Mouse (Mus musculus) R1 (cell line): Measurements from ENCODE around the gene Med13l.
A peak's percentile ranks its signal among the peaks of the same experiment; 100 is the strongest.

ENCODE experiments used
- DNase-seq: peaks from one replicate; pipeline ENCODE4 v3.0.0-alpha.2; 2018; ENCODE audit warnings: low read depth, low spot score

Gene Med13l

GRCm38 (mm10) chr5:118691025-118691709, 130.7 kb downstream of the Med13l start:
- peak; percentile 53 for DNase-seq

GRCm38 (mm10) chr5:118691710-118692040, 131.2 kb downstream of the Med13l start:
- no peak for DNase-seq

GRCm38 (mm10) chr5:118693996-118694395, 133.5 kb downstream of the Med13l start:
- DNase-seq, result no peak

DNA sequence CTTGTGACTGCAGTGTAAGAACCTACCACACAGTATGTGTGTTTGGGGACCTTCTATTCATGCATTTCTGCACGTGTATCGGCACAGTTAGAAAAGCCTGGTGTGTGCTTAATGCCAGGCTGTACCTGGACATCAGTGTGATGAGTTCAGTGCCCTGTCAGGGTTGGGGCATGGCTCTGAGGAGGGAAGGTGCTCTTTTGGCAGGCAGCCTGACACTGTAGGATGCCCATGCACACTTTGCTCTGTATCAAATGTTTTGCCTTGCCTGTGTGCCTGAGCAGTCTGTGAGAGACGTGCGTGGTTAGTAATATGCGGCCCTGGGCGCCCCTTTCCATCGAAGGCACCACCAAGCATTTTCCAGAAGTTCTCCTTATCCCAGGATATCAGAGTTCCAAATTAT, 136.6 kb downstream of the Med13l start:
- DNase-seq, result no peak

GRCm38 (mm10) chr5:118700978-118701377, 140.5 kb downstream of the Med13l start:
- no peak for DNase-seq

DNA sequence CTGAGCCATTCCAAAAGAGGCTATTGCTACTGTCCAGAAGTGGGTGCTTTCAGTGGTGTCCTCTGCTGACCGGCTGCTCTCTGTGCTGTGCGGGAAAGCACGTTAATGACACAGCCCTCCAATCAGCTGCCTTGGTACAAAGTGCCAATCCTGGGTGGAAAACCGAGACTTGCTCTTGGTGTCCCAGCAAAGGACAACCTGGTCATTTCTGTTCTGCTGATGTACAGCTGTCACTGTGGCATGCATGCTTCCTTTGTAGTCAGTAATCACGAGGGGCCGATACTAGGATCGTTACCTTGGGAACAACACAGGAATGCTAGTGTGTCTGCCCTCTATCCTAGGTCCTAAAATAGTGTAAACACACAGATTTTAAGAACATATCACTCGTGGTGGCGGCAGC, 142.2 kb downstream of the Med13l start:
- no peak for DNase-seq

DNA sequence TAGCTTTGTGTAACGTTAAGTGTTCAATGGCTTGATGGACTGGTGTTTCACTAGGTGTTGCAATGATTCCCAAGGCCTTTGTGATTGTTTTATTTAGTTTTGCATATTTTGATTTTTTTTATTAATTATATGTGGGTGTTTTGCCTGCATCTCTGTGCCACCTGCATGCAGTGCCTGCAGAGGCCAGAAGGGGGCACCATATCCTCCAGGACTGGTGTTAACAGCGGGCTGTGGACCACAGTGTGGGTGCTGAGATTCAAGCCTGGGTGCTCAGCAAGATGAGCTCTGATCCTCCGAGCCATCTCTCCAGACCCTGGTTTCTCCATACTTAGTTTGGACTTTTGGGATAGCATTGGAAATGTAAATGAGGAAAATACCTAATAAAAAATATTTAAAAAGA, 143.7 kb downstream of the Med13l start:
- peak; percentile 60 for DNase-seq

DNA sequence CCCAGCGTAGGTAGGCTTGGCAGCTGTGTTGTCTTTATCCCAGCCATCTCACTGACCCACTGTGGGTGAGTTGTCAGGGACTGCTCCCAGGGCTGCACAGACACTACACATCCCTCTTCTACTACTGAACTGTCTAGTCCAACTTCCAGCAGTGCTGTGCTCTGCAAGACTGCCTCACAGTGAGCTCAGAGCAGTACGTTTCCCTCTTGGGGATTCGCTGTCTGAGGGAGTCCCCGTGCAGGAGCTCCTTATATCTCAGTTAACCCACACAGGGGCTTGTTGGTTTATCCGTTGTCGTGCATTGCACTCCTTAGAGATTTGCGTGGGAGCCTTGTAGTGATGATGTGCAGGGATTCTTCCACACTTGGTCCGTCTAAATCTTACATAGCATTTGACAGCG, 144.5 kb downstream of the Med13l start:
- no peak for DNase-seq

GRCm38 (mm10) chr5:118706009-118706408, 145.5 kb downstream of the Med13l start:
- no peak for DNase-seq

DNA sequence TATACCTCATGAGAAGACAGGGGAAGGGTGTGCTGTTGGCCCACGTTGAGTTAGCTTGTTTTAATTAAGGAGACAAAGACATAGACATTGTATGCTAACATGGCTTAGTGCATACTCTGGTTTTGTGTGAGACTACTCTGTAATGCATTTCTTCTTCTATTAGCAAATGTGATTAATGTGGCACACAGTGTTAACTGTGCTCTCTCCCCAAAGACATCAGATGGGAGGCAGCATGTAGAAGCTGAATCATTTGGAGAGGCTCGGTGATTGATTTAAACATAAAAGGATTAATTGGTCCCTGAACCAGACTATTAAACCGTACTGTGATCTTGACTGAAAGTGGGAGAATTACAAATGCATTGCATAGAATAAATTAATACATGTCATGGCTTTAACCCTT, 145.9 kb downstream of the Med13l start:
- no peak for DNase-seq

DNA sequence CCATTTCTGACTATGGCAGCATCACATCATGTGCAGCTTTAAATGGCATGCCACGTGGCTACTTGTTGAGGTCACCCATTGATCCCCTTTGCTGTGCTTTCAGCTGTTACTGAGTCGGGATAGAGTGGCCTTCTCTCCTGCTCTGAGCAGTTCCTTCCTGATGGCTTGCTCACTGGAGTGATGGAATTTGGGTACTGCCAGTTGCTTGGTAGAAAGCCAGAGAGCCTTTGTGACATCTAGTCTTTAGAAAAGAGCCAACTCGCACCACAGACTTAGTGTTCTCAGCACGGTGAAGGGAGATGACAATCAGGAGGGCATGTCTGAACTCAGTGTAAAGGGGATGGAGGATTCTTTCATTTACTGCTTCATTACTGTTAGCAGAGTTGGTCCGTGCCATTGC, 147.0 kb downstream of the Med13l start:
- DNase-seq, result no peak

DNA sequence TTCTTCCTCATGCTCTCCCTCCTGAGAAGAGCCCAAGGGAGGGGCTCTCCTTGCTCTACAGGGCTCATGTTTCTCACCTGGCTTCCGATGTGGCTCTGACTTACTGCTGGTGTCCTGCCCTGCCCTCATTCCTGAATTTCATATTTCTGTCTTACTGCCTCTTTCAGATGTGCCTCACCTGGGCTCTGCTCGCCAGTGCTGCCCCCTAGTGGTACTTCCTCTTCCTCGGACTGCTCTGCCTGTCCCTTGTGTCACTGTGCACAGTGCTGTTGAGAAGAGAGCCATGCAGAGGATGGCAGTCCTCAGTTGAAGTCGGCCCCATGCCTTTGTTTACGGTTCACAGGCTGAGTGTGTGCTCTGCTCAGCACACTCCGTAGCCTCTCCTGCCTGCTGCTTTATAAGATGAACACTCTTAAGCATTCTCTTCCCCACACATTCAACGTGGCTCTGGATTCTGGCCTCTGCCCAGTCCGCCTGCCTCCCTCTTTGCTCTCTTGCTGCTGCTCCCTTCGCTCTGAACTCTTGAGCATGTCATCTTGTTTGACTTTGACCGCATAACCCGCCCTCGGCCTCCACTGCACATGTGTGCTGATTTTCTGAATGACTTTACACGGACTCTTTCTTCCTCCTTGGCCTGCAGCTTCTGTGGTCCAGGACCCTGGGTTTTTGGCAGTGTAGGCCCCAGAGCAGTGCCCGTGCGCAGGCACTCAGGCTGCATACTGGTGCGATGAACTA, 147.9 kb downstream of the Med13l start:
- peak; percentile 81 for DNase-seq

DNA sequence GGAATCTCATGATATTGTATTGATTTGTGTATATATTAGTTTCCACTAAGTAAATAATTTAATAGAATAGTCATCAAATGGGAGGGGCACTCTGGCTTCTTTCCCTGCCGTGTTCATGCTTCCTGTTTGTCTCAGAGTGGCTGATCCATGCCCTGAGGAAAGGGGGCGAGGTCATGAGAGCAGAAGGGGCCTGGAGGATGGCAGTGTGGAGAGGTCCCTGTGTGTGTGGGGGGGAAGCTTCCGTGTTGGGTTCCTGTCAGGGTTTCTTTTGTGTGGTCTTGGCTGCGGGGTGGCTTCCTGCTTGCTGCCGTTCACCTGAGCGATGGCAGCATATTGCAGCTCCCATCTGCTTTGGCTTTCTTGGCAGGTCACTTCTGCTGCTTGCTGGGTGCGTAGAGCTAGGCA, 149.4 kb downstream of the Med13l start:
- DNase-seq, result no peak

GRCm38 (mm10) chr5:118715518-118715917, 155.0 kb downstream of the Med13l start:
- no peak for DNase-seq

DNA sequence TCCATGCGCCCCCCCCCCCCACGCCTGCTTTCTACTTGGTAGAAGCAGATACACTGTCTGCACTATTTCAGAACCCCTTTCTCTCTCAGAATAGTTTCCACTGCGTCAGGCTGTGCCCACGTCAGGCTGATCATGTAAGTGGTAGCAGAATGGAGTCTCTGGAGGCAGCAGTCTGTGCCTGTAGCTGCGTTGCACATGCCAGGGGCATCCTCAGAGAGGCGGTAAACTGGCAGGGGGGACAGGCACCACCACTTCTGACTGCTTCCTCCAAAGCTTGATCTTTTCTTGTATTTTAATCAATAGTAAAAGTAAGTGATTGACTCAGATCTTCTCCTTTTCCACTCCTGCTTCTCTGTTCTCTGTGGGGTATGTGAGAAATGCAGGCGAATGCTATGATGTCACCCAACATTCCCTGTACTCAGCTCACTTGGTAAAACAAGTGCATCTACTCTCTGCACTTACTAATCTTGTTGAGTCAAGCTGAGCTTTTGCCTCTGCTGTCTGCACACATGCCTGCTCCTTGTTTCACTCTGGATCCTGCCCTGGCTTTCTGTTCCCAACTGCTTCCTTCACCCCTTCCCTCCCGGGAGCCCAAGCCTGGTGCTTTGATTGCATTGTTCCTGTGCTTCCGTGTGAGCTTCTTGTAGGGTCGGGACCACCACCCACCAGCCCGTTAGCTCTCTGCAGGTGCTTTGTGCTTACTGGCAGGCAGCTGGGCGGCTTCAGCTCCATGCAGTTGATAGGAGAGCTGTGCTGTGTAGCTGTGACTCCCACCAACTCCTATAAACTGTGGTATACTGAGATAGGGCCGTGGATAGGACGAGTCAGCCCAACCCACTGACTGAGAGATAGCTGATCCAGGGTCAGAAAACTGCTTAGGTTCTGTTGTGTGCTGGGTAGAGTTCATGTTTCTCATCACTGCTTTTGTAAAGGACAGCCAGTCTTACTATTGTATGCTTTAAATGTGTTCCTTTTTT, 156.1 kb downstream of the Med13l start:
- DNase-seq, result no peak

- no peak for DNase-seq
These were observed 157.0 kb downstream of the Med13l start for GRCm38 (mm10) chr5:118717456-118717855.

- DNase-seq, result no peak
These were observed 157.6 kb downstream of the Med13l start for GRCm38 (mm10) chr5:118718070-118718469.

DNA sequence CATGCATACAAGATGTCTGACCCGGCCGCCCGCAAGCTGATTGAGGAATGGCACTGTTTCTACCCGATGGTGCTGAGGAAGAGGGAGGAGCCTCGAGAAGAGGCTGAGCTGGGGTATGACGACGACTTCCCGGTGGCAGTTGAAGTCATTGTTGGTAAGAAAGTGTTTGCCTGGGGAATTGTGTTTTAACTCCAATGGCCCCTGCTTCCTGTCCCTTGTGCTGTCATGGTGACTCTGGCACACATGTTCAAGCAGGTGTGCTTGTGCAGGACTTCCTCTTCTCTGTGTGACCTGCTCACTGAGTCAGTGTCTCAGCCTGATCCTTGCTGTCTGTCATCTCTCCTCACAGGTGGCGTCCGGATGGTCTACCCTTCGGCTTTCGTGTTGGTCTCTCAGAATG, 160.9 kb downstream of the Med13l start:
- no peak for DNase-seq

DNA sequence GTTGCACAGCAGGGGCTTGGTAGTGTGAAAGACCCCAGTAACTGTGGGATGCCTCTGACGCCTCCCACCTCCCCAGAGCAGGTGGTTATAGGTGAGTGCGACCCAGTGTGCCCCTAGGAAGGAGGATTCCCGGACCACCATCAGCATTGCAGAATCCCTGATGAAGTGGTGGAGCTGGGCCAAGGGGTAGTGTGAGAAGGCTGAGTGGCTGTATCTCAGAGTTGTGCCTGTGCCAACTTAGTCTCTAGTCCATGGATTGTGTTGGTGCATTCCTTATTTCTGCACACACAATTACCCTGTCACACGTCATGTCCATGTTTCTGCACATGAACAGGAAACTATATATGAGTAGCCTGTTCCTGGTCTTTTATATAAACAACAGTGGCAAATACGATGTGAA, 161.4 kb downstream of the Med13l start:
- DNase-seq, result no peak

- no peak for DNase-seq
These were observed 162.0 kb downstream of the Med13l start for GRCm38 (mm10) chr5:118722456-118722855.

DNA sequence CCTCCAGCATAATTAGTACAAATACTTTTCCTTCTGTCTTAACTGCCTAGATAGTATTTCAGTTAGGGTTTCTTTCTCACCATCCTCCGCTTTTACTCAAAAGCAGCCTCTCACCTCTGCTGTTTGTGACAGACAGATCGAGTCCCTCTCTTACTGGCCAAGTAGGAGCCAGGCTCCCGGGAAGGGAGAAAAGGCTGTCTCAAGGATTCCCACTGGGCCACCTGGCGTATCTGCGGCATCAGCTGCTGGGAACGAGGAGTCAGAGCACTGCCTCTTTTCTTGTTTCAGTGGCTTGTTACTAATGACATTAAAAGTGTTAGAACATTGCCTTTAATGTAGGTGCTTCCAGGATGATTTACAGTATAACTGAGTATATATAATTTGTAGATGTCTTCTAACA, 164.9 kb downstream of the Med13l start:
- no peak for DNase-seq

DNA sequence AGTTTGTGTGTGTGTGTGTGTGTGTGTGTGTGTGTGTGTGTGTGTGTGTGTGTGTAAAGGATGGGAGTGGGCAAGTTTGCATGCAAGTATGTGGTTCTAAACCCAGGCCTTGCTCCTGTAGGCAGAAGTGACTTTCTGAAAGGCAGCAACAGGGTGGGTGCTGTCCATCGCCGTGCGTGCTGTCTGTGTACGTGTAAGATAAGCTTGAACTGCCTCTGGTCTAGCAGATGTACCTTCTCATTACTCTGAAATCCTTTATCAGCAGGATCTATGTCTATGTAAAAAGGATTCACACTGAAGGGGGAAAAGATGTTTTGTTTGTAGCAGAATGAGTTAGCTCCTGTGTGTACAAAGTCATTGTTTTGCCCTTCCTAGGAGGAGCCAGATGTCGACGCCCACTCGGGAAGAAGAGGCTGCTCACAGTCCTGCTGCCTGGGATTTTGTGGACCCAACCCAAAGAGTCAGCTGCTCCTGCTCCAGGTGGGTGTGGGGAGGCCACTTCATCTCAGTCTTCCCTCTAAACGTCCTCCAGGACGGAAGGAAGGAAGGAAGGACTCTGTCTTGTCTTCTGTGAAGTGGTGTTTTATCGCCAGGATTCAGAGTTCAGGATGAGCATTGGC, 165.5 kb downstream of the Med13l start:
- peak; percentile 40 for DNase-seq
